Mouse (Mus musculus) embryonic fibroblast, embryonic 13.5 days (primary cell): ENCODE results near the gene Scgb2b20. TPM values are rescaled to one million over a fixed set of nuclear protein-coding genes. Genes with fewer than 3 reads are reported as not detected.
"Not testable (repeated sequence)": the region's sequence is repeated elsewhere in the genome, so short reads cannot be mapped to it uniquely, and the experiment has no call there.

Experiments used
- H3K27ac ChIP-seq: 2 replicates; pipeline ENCODE4 v1.5.1; 2012; ENCODE audit warnings: low read length, control low read depth, inconsistent platforms; ENCODE audit not compliant: insufficient read depth
- H3K4me1 ChIP-seq: 2 replicates; pipeline ENCODE4 v1.6.1; 2011; ENCODE audit warnings: low read length; ENCODE audit not compliant: control insufficient read depth, insufficient read depth
- H3K4me3 ChIP-seq: 2 replicates; pipeline ENCODE4 v1.5.1; 2011; ENCODE audit warnings: mild to moderate bottlenecking, control low read depth, low read length; ENCODE audit not compliant: insufficient read depth
- CTCF ChIP-seq: IDR thresholded peaks from 2 replicates; pipeline ENCODE4 v1.5.1; 2011; ENCODE audit warnings: mild to moderate bottlenecking, control low read depth, low read length, moderate library complexity, borderline replicate concordance; ENCODE audit not compliant: insufficient read depth
- POLR2A ChIP-seq: IDR thresholded peaks from 2 replicates; pipeline ENCODE4 v1.6.1; 2011; ENCODE audit warnings: low read depth, mild to moderate bottlenecking, control low read depth, low read length, moderate library complexity
- polyA plus RNA-seq: library from polyadenylated mRNA; stranded (reverse); fragments of >200 nt; gene quantifications from 2 replicates; pipeline ENCODE4 v1.2.4, GENCODE M21; 2011; ENCODE audit warnings: low read depth; ENCODE audit not compliant: missing spikeins, insufficient read length

Scgb2b20 gene
- not detected in 2 replicates for polyA plus RNA-seq

DNA sequence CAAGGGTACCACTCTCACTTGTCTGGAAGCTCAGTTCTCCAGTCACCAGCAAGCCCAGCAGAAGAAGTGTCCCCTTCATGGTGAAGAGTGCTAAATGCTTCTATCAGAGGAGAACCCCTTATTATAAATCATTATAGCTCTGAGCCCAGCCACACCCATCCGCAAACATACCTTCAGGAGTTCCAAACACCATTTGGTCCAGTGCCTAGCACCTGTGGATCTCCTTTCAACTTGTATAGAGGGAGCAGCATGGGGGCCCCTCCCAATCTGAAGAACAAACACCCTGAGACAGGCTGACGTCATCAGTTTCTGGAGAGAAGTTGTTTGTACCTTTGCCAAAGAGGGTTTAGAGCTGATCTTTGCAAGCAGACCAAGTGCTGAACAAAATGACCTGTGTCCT is at the start of gene Scgb2b20:
Scgb2b20 (minus strand) TSS at position 101 of the 400 bp plus-strand sequence.
- not testable (repeated sequence) for H3K27ac ChIP-seq, H3K4me3 ChIP-seq, H3K4me1 ChIP-seq

DNA sequence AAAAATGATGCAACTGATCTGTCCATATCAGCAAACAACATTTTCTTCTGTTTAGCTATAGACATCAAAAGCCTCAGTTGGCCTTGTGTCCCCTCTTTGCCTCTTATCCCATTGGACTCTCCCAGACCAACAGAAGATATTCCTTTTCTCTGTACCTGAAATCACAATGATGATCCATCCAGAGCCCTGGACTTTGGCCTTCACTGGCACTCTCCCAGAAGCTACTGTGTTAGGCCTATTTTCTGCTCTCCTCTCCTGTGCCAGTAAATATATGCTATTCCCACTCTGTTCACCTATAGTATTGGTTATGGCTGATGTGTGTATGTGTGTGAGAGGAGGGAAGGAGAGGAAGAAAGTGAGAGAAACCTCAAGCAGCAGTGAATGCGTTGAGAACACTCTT is 43.6 kb upstream of the Scgb2b20 start:
- not testable (repeated sequence) for H3K4me1 ChIP-seq, H3K27ac ChIP-seq, H3K4me3 ChIP-seq

DNA sequence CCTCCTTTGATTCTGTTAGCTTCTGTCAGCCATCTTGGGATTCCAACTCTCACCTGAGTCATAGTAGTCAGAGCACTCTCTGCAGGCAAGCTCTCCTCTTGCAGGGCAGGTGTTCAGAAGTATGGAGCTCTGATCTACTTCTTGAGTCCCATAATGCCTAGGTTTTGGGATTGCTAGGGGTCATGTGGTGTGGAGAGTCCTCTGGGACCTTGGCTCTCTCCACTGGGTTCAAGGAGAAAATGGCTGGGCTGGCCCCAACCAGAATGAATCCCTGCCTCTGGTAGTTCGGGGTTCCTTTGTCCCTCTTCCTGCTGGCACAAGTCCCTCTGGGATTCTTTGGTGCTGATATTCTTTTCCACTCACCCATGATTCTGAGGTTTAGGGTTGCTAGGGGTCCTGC is 35.5 kb upstream of the Scgb2b20 start:
- no peak for TF ChIP-seq POLR2A
- no peak for TF ChIP-seq CTCF
- H3K4me3 ChIP-seq, result no peak overlapping the region
- H3K27ac ChIP-seq, result no peak overlapping the region
- no peaks in the 10 kb centered on the region for H3K4me1 ChIP-seq

- not testable (repeated sequence) for H3K27ac ChIP-seq, H3K4me3 ChIP-seq, H3K4me1 ChIP-seq
These were observed 33.6 kb upstream of the Scgb2b20 start for GRCm38 (mm10) chr7:33399749-33400148.

- not testable (repeated sequence) for H3K4me3 ChIP-seq, H3K27ac ChIP-seq, H3K4me1 ChIP-seq
These were observed 6.8 kb upstream of the Scgb2b20 start, which contains the start of gene Scgb1b20 for GRCm38 (mm10) chr7:33372934-33373333. Gene Scgb1b20, plus strand, starts transcription at chr7:33373234.

Other genes with a start within 250 kb of the Scgb2b20 start
- not detected in 2 replicates for gene Scgb2b18, start 192.5 kb downstream of the Scgb2b20 start, polyA plus RNA-seq
- not detected in 2 replicates for gene Scgb1b18, start 180.8 kb downstream of the Scgb2b20 start, polyA plus RNA-seq
- gene Scgb2b19, start 86.0 kb downstream of the Scgb2b20 start, polyA plus RNA-seq, result not detected in 2 replicates
- gene Scgb1b19, start 79.0 kb downstream of the Scgb2b20 start, polyA plus RNA-seq, result not detected in 2 replicates
- gene Scgb1b20, start 6.9 kb upstream of the Scgb2b20 start, polyA plus RNA-seq, result not detected in 2 replicates
- gene Scgb2b21, start 154.1 kb upstream of the Scgb2b20 start, polyA plus RNA-seq, result not detected in 2 replicates